Mouse (Mus musculus): Measurements from ENCODE around the gene Gpsm1. TPM values are rescaled to one million over a fixed set of nuclear protein-coding genes. Genes with fewer than 3 reads are reported as not detected.

Gene Gpsm1
- total RNA-seq (2014; rRNA removed) (0.74 and 1.6 TPM in 2 replicates), polyA plus RNA-seq (2012; rRNA removed) (1.9 and 2.1 TPM in 2 replicates)

GRCm38 (mm10) chr2:26315072-26315924 is at the start of gene Gpsm1:
Gene Gpsm1 (plus strand): TSS chr2:26315515.
- Histone ChIP-seq H3K4me1 (ENCODE audit: control insufficient read depth, insufficient read depth, low read length) (no peaks in the 10 kb centered on the region), H3K79me2 (ENCODE audit: control insufficient read depth, insufficient read depth, low read length) (no peaks in the 10 kb centered on the region), H3K36me3 (ENCODE audit: control insufficient read depth, insufficient read depth, low read length) (no peaks in the 10 kb centered on the region), H3K27me3 (ENCODE audit: control insufficient read depth, insufficient read depth, low read length) (no peaks in the 10 kb centered on the region), H3K9ac (ENCODE audit: low read depth, low read length) (peak within 1 kb of the TSS; percentile 74), H3K4me3 (ENCODE audit: insufficient read depth, low read depth, low read length) (peak within 1 kb of the TSS; percentile 65), H3K27ac (replicated peaks; ENCODE audit: insufficient read depth, low read depth, low read length) (peak within 1 kb of the TSS; percentile 47)
- no peak for TF ChIP-seq POLR2A (IDR thresholded peaks at IDR 0.05; ENCODE audit: extremely low read depth, insufficient read depth, low read length)
- no peak for TF ChIP-seq CTCF (IDR thresholded peaks at IDR 0.05; ENCODE audit: low read depth, low read length)
- whole genome bisulfite sequencing: 1% methylated on average over 64 of the region's 66 CpGs
- DNase-seq (ENCODE audit: extremely low read depth, low read depth, low spot score): peak; percentile 10

DNA sequence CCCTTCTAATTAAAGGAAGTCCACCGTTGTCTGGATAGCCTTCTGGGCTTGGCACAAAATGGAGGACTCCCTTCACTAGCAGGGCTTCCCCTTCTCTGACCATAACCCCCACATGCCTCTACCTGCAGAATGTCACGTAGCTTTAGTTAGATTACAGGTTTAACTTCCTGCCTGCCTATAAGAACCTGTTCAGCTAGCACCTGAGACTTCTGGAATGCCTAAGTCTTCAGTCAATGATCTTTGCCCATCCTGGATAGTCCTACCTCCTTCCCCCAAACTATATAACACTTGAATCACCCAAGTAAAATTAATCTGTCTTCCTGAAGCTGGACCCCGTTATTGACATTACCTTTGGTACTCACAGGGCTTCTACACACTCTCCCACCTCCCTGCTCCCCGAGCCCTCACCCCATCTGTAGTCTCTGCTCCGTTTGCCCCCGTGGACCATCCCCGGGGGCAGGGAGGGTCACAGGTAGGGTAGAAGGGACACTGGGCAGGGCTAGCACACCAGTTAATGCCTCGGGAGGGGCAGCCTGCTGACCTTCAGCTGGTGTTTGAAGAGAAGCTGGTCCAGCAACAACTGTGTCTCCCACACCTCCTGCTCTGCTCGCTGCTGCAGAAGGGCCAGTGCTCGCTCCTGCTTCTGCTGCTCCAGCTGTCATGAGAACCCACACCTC is 49.1 kb upstream of the Gpsm1 start:
- Histone ChIP-seq H3K27me3 (ENCODE audit: control insufficient read depth, insufficient read depth, low read length) (no peaks in the 10 kb centered on the region; the same call in 1 of the 2 replicates), H3K27ac (replicated peaks; ENCODE audit: insufficient read depth, low read depth, low read length) (no peak overlapping the region), H3K4me3 (ENCODE audit: insufficient read depth, low read depth, low read length) (no peak overlapping the region), H3K4me1 (ENCODE audit: control insufficient read depth, insufficient read depth, low read length) (no peaks in the 10 kb centered on the region), H3K9ac (ENCODE audit: low read depth, low read length) (no peak overlapping the region), H3K36me3 (ENCODE audit: control insufficient read depth, insufficient read depth, low read length) (no peaks in the 10 kb centered on the region), H3K79me2 (ENCODE audit: control insufficient read depth, insufficient read depth, low read length) (no peaks in the 10 kb centered on the region)
- no peak for DNase-seq (ENCODE audit: extremely low read depth, low read depth, low spot score)
- WGBS: 63% methylated on average over 10 of the region's 10 CpGs
- no peak for TF ChIP-seq POLR2A (IDR thresholded peaks at IDR 0.05; ENCODE audit: extremely low read depth, insufficient read depth, low read length)
- TF ChIP-seq CTCF (IDR thresholded peaks at IDR 0.05; ENCODE audit: low read depth, low read length): no peak

- no peak for DNase-seq (ENCODE audit: extremely low read depth, low read depth, low spot score)
- Histone ChIP-seq H3K4me1 (ENCODE audit: control insufficient read depth, insufficient read depth, low read length) (no peaks in the 10 kb centered on the region), H3K4me3 (ENCODE audit: insufficient read depth, low read depth, low read length) (no peak overlapping the region), H3K36me3 (ENCODE audit: control insufficient read depth, insufficient read depth, low read length) (no peaks in the 10 kb centered on the region), H3K27me3 (ENCODE audit: control insufficient read depth, insufficient read depth, low read length) (no peaks in the 10 kb centered on the region; the same call in 1 of the 2 replicates), H3K27ac (replicated peaks; ENCODE audit: insufficient read depth, low read depth, low read length) (no peak overlapping the region), H3K9ac (ENCODE audit: low read depth, low read length) (no peak overlapping the region), H3K79me2 (ENCODE audit: control insufficient read depth, insufficient read depth, low read length) (no peaks in the 10 kb centered on the region)
- TF ChIP-seq POLR2A (IDR thresholded peaks at IDR 0.05; ENCODE audit: extremely low read depth, insufficient read depth, low read length) (no peak), CTCF (IDR thresholded peaks at IDR 0.05; ENCODE audit: low read depth, low read length) (no peak)
- 67% methylated on average over 3 of the region's 3 CpGs for WGBS
Observed at GRCm38 (mm10) chr2:26268216-26268615, 47.1 kb upstream of the Gpsm1 start.

DNA sequence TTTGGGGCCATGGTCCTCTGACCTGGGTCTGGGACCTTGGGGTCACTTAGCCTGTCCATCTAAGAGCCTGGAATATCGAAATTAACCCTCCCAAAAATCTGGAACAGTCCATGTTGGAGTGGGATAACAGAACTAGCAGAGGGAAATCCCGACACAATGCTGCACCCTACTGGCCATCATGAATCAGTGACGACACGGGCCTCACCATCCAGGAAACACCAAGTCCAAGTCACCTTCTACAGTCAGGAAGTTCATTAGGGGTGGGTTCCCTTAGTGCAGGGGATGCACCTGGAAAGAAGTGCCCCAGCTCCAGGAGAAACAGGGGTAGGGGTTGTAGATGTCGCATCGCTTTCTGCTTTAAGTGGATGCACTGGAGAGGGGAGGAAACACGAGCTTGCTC is 41.7 kb upstream of the Gpsm1 start:
- Histone ChIP-seq H3K36me3 (ENCODE audit: control insufficient read depth, insufficient read depth, low read length) (no peaks in the 10 kb centered on the region), H3K4me1 (ENCODE audit: control insufficient read depth, insufficient read depth, low read length) (no peaks in the 10 kb centered on the region), H3K79me2 (ENCODE audit: control insufficient read depth, insufficient read depth, low read length) (no peaks in the 10 kb centered on the region), H3K27me3 (ENCODE audit: control insufficient read depth, insufficient read depth, low read length) (no peaks in the 10 kb centered on the region), H3K9ac (ENCODE audit: low read depth, low read length) (no peak overlapping the region), H3K27ac (replicated peaks; ENCODE audit: insufficient read depth, low read depth, low read length) (no peak overlapping the region), H3K4me3 (ENCODE audit: insufficient read depth, low read depth, low read length) (no peak overlapping the region)
- TF ChIP-seq CTCF (IDR thresholded peaks at IDR 0.05; ENCODE audit: low read depth, low read length) (peak; percentile 68; the same call in 1 of the 2 replicates), POLR2A (IDR thresholded peaks at IDR 0.05; ENCODE audit: extremely low read depth, insufficient read depth, low read length) (no peak)
- peak; percentile 28 for DNase-seq (ENCODE audit: extremely low read depth, low read depth, low spot score)
- 22% methylated on average over 7 of the region's 7 CpGs for WGBS

DNA sequence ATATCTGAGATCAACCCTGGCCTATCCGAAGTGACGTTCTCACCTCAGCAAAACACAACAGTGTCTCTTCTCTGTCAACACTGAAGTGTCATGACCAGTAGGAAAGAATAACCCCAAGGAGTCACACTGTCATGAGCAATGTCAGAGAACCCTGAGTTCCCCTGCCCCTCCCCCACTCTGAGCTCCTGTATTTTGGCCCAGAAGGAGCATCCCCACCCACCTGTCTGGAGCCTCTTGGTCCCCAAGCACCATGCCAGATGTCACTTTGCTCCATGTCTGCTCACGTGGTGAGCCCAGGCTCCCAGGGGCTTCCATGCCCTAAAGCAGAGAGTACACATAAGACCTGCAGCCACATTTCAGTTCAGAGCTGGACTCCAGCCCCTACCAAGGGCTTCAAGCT is 35.6 kb upstream of the Gpsm1 start:
- Histone ChIP-seq H3K4me1 (ENCODE audit: control insufficient read depth, insufficient read depth, low read length) (no peaks in the 10 kb centered on the region), H3K79me2 (ENCODE audit: control insufficient read depth, insufficient read depth, low read length) (no peaks in the 10 kb centered on the region), H3K4me3 (ENCODE audit: insufficient read depth, low read depth, low read length) (no peak overlapping the region), H3K27me3 (ENCODE audit: control insufficient read depth, insufficient read depth, low read length) (no peaks in the 10 kb centered on the region), H3K9ac (ENCODE audit: low read depth, low read length) (no peak overlapping the region), H3K36me3 (ENCODE audit: control insufficient read depth, insufficient read depth, low read length) (no peaks in the 10 kb centered on the region), H3K27ac (replicated peaks; ENCODE audit: insufficient read depth, low read depth, low read length) (no peak overlapping the region)
- no peak for DNase-seq (ENCODE audit: extremely low read depth, low read depth, low spot score)
- WGBS: 76% methylated on average over 3 of the region's 3 CpGs
- TF ChIP-seq CTCF (IDR thresholded peaks at IDR 0.05; ENCODE audit: low read depth, low read length): no peak
- TF ChIP-seq POLR2A (IDR thresholded peaks at IDR 0.05; ENCODE audit: extremely low read depth, insufficient read depth, low read length): no peak
